Mouse (Mus musculus) hindbrain, postnatal 0 days (tissue): ENCODE results near the gene 1110017D15Rik. TPM values are rescaled to one million over a fixed set of nuclear protein-coding genes. Genes with fewer than 3 reads are reported as not detected.

ENCODE experiments used
- ATAC-seq: fragments of 200-750 bp; cut with Nextera tagmentation; 2 replicates; pipeline ENCODE4 v1.8.0; 2017; ENCODE audit warnings: mild to moderate bottlenecking, moderate TSS enrichment, moderate library complexity
- DNase-seq: peaks from one replicate; pipeline ENCODE4 v3.0.0-alpha.2; 2015; ENCODE audit warnings: low spot score
- H3K27ac ChIP-seq: fragments of 300-500 bp; sonication (generic); 2 replicates; pipeline ENCODE4 v1.5.1; 2014; ENCODE audit warnings: mild to moderate bottlenecking
- H3K27me3 ChIP-seq: fragments of 300-500 bp; sonication (generic); 2 replicates; pipeline ENCODE4 v1.6.1; 2014; ENCODE audit warnings: low read length, mixed read lengths; ENCODE audit not compliant: insufficient read depth
- H3K36me3 ChIP-seq: fragments of 300-500 bp; sonication (generic); 2 replicates; pipeline ENCODE4 v1.6.1; 2014; ENCODE audit warnings: low read length, mixed read lengths; ENCODE audit not compliant: insufficient read depth
- H3K4me1 ChIP-seq: fragments of 300-500 bp; sonication (generic); 2 replicates; pipeline ENCODE4 v1.6.1; 2014; ENCODE audit warnings: antibody characterized with exemption, low read length, mixed read lengths; ENCODE audit not compliant: insufficient read depth
- H3K4me2 ChIP-seq: fragments of 300-500 bp; sonication (generic); 2 replicates; pipeline ENCODE4 v1.6.1; 2014; ENCODE audit warnings: low read depth, mild to moderate bottlenecking, low read length, moderate library complexity, mixed read lengths
- H3K4me3 ChIP-seq: fragments of 300-500 bp; sonication (generic); 2 replicates; pipeline ENCODE4 v1.5.1; 2014; ENCODE audit warnings: low read length
- H3K9ac ChIP-seq: fragments of 300-500 bp; sonication (generic); replicated peaks from 2 replicates; pipeline ENCODE4 v1.6.1; 2014; ENCODE audit warnings: mild to moderate bottlenecking, low read length, moderate library complexity, mixed read lengths
- H3K9me3 ChIP-seq: fragments of 300-500 bp; sonication (generic); 2 replicates; pipeline ENCODE4 v1.6.1; 2016; ENCODE audit warnings: low read length, mixed read lengths
- CTCF ChIP-seq: IDR thresholded peaks from 2 replicates; pipeline ENCODE4 v1.5.1; 2016; ENCODE audit warnings: antibody characterized with exemption, control low read depth, low read depth
- WGBS: fragments of 180-500 bp; shearing (Covaris S2); extraction: QIAGEN DNeasy Blood & Tissue Kit; methylation state at CpG from one replicate; pipeline ENCODE4 v1.1.7; 2014; 5-methylcytosine and 5-hydroxymethylcytosine counted together
- polyA plus RNA-seq: library from polyadenylated mRNA; unstranded; fragments of >200 nt; fragmentation: Nextera tagmentation; extraction: Ambion mirVana; gene quantifications from 2 replicates; pipeline ENCODE4 v1.2.1, GENCODE M21; 2015
- total RNA-seq: library from RNA; depleted of rRNA; stranded (reverse); fragments of >200 nt; gene quantifications from 2 replicates; pipeline ENCODE4 v1.2.3, GENCODE M21; 2014

1110017D15Rik gene
- total and polyA plus RNA-seq, 2 experiments from 2014 or later = 9.9 to 19.9 TPM

DNA sequence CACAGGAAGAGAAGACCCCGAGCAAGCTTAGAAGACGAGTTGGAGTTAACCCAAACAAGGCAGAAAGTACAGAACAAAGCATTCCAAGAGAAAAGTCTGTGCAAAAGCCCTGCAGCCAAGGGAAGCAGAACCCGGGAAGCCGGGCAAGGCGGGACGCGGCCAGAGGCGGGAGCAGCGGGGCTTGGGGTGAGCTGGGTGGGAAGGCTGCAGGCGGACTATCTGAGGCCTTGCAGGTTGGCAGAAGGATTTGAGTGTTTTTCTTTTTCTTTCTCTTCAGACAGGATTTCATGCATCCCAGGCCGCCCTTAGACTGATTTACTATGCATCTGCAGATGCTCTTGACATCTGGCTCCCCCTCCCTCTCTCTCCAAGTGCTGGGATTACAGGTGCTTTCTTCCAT, 36.0 kb upstream of the 1110017D15Rik start:
- TF ChIP-seq CTCF = no peak
- Histone ChIP-seq H3K4me2 (no peak overlapping the region), H3K27me3 (no peaks in the 10 kb centered on the region), H3K9me3 (no peaks in the 10 kb centered on the region), H3K9ac (no peak overlapping the region), H3K27ac (no peak overlapping the region), H3K36me3 (no peaks in the 10 kb centered on the region), H3K4me3 (no peak overlapping the region), H3K4me1 (no peaks in the 10 kb centered on the region)
- ATAC-seq (no peak), DNase-seq (no peak)
- WGBS = 71% methylated on average over 11 of the region's 11 CpGs

DNA sequence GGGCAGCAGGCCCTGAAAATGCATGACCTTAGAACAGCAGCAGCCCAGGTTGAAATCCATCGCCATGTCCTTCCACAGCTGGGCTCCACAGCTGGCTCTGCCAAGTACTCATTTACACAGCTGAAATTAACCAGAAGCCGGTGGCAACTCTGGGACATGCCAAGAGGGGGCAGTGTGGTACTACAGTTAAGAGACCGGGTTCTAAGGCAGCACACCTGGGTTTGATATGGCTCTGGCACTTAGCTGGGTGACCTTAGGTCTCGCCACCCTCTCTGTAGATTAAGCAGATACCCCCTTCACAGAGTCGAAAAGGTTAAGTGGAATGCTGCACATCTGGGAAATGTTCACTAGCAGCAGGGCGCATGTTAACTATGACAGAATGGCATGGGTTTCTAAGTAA, 35.4 kb upstream of the 1110017D15Rik start:
- WGBS = 40% methylated on average over 6 of the region's 6 CpGs
- ATAC-seq (peak; percentile 50; the same call in 1 of the 2 replicates), DNase-seq (peak; percentile 79)

DNA sequence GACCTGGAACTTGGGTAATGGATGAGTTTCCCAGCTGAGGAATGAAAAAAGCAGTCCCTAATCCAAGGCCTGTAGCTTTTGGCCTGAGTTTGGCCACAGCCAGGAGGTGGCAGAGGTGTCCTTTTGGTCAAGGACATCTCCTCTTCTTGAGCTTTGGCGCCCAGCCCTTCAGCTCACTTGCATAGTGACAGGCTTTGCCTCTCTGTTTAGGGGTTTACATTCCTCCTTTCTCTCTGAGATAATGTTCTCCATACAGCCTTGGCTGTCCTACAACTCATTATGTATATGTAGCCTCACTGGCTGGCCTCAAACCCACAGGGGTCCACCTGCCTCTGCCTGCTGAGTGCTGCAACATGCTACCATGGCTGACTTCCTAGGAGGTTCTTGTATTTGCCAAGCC, 30.0 kb upstream of the 1110017D15Rik start:
- ATAC-seq = peak; percentile 30; the same call in 1 of the 2 replicates
- Histone ChIP-seq H3K9me3 (no peaks in the 10 kb centered on the region), H3K27ac (no peak overlapping the region), H3K9ac (no peak overlapping the region), H3K4me1 (peaks cover 13% of the 10 kb centered on the region; the same call in 1 of the 2 replicates), H3K27me3 (no peaks in the 10 kb centered on the region), H3K4me2 (no peak overlapping the region), H3K36me3 (no peaks in the 10 kb centered on the region), H3K4me3 (no peak overlapping the region)
- 89% methylated on average over 1 of the region's 1 CpGs for WGBS
- no peak for TF ChIP-seq CTCF
- no peak for DNase-seq

More for the DNA sequence above, 35.4 kb upstream of the 1110017D15Rik start:
- Histone ChIP-seq H3K27ac (no peak overlapping the region), H3K36me3 (no peaks in the 10 kb centered on the region), H3K27me3 (no peaks in the 10 kb centered on the region), H3K4me2 (no peak overlapping the region), H3K4me3 (no peak overlapping the region), H3K9me3 (no peaks in the 10 kb centered on the region), H3K4me1 (no peaks in the 10 kb centered on the region), H3K9ac (no peak overlapping the region)
- TF ChIP-seq CTCF = peak; percentile 76

DNA sequence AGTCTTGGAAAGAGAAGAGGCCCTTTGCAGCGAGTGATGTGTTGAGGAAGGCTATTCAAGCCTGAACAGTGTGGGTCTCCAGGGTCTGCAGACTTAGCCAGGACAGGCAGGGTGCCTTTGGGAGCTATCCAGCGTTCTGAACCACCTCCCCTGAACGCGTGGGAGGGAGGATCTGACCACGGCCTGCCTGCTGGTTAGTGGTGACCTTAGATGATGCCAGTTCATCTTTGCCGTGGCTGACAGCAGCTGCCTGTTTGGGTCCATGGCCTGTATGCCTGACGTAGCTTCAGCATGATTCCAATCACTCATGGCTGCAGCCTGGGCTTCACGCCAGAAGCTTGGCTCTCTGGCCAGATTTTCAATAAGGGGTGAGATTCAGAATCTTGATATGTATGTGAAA, 28.9 kb upstream of the 1110017D15Rik start:
- H3K27ac ChIP-seq = peak overlapping the region; percentile 58; the same call in 1 of the 2 replicates
- DNase-seq (peak; percentile 73), ATAC-seq (peak; percentile 74)
- TF ChIP-seq CTCF = no peak
- no peak overlapping the region for H3K4me2 ChIP-seq
- 8% methylated on average over 8 of the region's 8 CpGs for WGBS
- no peaks in the 10 kb centered on the region for H3K36me3 ChIP-seq
- no peaks in the 10 kb centered on the region for H3K27me3 ChIP-seq
- H3K4me3 ChIP-seq = no peak overlapping the region
- H3K9me3 ChIP-seq = no peaks in the 10 kb centered on the region
- no peak overlapping the region for H3K9ac ChIP-seq
- peaks cover 13% of the 10 kb centered on the region; the same call in 1 of the 2 replicates for H3K4me1 ChIP-seq

DNA sequence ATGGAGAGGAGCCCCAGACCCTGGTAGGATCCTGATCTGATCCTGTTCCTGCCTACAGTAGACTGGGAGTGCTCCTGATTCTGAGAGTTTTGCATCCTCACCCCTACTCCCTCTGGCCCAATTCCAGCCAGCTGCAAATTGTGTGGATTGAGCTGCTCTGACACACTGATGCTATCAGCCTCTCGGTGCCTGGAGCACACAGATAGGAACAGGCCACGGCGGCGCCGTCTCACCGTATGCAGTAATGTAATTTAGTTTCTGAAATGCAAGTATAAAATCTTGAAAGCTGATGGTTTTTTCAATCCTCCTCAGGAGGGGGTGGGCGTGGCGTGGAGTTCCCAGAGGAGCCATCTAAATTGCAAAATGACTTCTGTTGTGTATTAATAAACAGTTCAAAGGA, 25.0 kb upstream of the 1110017D15Rik start:
- WGBS = 77% methylated on average over 8 of the region's 8 CpGs
- Histone ChIP-seq H3K27me3 (no peaks in the 10 kb centered on the region), H3K36me3 (no peaks in the 10 kb centered on the region), H3K4me2 (no peak overlapping the region), H3K4me1 (peaks cover 13% of the 10 kb centered on the region; the same call in 1 of the 2 replicates), H3K27ac (peak overlapping the region; percentile 20; the same call in 1 of the 2 replicates), H3K4me3 (no peak overlapping the region), H3K9me3 (no peaks in the 10 kb centered on the region), H3K9ac (no peak overlapping the region)
- ATAC-seq = peak; percentile 24; the same call in 1 of the 2 replicates
- no peak for DNase-seq
- TF ChIP-seq CTCF = no peak

DNA sequence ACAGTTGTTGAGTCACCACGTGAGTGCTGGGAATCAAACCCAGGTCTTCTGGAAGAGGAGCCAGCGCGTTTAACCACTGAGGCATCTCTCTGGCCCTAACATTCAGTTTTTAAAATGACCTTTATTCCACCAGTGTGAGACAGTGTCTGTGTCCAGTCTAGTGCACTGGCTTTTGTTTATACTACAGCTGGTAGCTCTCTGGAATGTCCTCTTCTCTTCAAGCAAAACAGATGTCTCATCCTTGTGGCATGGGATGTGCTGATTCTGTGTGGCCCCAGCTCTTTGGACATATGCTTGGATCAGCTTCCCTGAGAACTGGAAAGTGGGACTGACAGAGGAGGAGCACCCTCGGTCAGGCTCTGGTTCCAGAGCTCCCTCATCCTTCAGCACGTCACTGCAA, 17.7 kb upstream of the 1110017D15Rik start:
- WGBS = 84% methylated on average over 5 of the region's 5 CpGs
- no peak overlapping the region for H3K4me2 ChIP-seq
- no peak overlapping the region for H3K9ac ChIP-seq
- H3K4me3 ChIP-seq = no peak overlapping the region
- TF ChIP-seq CTCF = no peak
- H3K27me3 ChIP-seq = no peaks in the 10 kb centered on the region
- ATAC-seq (no peak), DNase-seq (no peak)
- no peaks in the 10 kb centered on the region for H3K36me3 ChIP-seq
- no peaks in the 10 kb centered on the region for H3K9me3 ChIP-seq
- peaks cover 4% of the 10 kb centered on the region for H3K4me1 ChIP-seq
- no peak overlapping the region for H3K27ac ChIP-seq

DNA sequence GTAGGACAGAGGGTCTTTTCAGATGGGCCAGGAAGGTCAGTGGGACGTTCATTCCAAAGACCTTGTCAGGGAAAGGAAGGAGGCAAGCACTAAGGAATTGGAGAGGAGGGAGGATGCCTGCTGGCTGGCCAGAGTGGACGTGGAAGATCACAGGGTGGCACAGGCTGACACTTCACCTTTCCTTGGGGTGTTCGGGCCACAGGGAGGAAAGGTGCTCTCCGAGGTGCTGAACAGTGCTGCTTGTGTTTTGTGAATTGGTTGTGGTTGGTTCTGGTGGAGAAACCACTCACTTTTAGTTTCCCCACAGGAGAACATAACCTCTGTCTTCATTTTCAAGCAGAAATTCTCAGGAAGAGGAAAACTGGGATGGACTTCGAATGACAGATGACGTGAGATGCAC, 15.3 kb upstream of the 1110017D15Rik start:
- 37% methylated on average over 6 of the region's 6 CpGs for WGBS
- Histone ChIP-seq H3K4me1 (peaks cover 16% of the 10 kb centered on the region), H3K9ac (no peak overlapping the region), H3K27ac (no peak overlapping the region), H3K27me3 (no peaks in the 10 kb centered on the region), H3K9me3 (no peaks in the 10 kb centered on the region), H3K4me2 (no peak overlapping the region), H3K36me3 (no peaks in the 10 kb centered on the region), H3K4me3 (no peak overlapping the region)
- no peak for ATAC-seq
- no peak for TF ChIP-seq CTCF
- no peak for DNase-seq
